Mouse (Mus musculus): Measurements from ENCODE around the gene Umps. TPM values are rescaled to one million over a fixed set of nuclear protein-coding genes. Genes with fewer than 3 reads are reported as not detected.

The Umps gene
- total RNA-seq, 4 experiments from 2014 or later, result 13.0 to 13.5 (median 13.2) TPM

DNA sequence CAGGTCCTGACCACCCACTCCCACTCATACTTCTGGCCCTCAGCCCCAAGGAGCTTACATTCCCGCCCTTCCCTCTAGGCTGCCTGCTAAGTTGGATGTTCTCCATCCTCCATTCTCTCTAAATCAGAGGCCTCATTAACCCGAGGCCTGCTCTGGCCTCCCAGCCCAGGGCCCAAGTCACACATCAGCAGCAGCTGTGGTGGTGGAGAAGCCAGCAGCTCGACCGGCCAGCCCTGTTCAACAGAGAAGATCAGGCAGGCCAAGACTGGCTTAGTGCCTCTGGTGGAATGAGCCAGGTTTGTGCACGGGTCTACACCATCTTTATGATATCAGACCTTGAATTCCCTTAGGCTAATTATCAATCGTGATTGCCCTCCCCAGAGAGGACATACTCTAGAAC is 36.1 kb downstream of the Umps start:
- DNase-seq (ENCODE audit: low spot score in 2 of 2), result no peak

DNA sequence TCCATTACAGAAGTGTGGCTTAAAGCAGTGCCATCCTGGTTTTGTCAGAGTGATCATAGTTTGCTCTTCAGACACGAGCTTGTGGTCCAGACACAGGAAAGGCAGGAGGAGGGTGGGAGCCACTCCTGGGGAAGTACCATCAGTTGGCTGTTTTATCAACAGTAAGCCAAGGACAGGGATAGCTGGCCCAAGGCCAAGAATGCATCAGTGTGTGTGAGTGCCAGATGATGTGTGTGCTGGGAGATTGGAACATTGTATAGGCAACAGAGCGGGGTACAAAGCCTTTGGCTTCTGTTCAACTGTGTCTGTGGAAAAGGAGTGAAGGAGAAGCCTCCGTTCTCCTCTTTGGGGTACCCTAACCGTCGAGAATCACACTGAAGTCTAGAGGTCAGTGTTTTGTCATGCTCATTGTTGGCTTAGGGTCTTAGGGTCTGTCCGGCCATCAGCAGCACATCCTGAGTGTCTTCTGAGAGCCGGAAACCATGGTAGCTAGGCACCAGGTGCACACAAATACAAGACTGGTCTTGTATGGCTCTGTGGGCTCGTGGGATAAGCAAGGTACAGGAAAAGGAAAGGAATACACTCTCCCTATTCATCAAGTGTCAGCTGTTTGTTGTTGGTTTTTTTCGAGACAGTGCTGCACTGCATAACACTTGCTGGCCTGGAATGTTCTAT is 37.9 kb downstream of the Umps start:
- DNase-seq (ENCODE audit: low spot score in 2 of 2), result no peak

DNA sequence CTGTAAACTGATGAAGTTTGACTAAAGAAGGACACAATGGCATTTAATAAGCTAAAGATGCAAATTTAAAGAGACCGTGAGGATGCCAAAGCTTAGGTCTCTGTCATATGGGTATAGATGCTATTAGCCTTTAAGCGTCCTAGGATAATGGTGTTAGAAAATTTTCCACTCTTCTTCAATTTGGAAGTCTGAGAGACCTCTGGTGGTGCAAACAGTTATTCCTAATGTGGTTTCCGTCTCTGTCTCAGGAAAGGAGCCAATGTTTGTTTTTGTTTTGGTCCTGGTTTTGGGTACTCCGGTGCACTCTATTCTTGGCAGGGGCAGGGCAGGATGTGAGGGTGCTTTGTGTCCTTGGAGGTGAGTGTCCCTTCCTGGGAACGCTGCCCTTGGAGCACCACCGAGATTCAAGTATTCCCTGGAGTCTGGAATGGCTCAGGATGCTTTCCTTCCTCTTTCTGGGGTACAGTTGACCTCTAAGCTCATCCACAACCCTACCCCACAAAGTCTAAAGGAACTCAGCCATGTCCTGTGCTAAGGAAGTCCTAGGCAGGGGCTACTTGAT is 39.5 kb downstream of the Umps start:
- no peak for DNase-seq (ENCODE audit: low spot score in 2 of 2)

DNA sequence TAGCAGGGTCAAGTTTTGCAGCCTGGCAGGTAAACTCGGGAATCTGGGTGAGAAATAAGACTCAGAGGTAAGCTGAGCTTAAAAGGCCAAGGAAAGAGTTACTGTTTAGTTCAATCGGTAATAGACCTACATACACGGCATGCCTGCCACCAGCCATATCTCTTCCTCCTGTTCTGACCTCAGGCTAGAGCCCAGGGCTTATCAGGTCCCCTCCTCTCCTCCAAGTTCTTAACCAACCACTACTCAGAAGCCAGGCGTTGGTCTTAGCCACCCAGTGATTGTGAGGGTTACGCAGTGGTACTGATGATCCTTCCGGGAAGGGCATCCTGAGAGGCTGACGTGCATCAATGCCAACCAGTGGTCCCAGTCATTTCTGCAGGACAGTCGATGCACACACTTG is 43.1 kb downstream of the Umps start:
- no peak for DNase-seq (ENCODE audit: low spot score in 2 of 2)

DNA sequence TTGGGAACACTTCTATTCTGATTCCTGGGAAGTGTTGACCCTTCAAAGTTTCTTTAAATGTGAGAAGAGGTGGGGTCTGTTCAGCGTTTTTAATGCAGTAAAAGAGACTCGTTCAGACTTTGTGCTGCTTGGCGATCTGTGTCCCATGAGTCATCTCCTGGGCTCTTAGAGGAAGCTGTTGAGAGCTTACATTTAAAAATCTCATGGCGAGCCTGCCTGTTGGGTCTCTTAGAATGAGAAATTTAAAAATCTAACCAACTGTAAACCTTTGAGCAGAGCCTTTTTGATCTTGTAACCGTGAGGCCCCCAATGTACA is 43.9 kb downstream of the Umps start:
- DNase-seq (ENCODE audit: low spot score in 2 of 2), result no peak

DNA sequence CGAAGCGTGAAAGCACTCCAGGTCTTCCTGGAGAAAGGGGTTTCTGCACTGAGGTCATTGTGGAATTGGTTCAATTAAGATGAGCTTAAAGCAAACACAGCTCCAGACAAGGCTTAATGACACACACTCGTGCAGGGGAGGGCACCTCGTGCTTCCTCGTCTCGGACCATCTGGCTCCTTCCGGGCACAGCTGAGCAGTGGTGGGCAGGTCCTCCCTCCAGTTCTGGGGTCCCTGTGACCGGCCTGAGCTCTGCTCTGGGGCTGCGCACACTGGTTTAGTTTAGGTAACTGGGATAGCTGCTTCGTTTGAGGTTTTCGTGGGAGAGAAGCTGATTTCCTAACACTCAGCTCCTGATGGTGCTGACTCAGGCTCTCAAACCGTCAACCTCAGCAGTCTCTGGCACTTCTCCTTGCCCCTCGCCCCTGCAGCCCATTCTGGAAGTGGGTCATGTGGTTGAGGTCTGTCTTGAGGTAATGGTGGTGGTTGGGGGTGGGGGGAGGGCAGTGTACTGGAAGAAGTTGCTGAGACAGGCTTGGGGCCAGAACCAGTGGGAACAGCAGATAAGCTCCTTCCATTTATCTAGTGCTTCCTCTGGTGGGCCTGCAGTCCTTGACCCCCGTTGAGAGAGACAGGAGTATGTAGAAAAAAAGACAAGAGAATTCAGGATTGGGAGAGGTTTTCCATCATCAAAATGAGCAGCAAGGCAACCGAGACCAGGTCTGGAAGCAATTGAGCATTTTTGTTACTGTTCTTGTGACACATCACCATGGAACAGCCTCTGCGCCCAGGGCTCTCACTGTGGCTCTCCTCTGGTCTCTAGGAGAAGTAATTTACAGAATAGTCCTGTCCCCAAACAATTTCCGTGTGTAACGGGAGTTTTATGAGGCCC is 44.5 kb downstream of the Umps start:
- no peak for DNase-seq (ENCODE audit: low spot score in 2 of 2)

DNA sequence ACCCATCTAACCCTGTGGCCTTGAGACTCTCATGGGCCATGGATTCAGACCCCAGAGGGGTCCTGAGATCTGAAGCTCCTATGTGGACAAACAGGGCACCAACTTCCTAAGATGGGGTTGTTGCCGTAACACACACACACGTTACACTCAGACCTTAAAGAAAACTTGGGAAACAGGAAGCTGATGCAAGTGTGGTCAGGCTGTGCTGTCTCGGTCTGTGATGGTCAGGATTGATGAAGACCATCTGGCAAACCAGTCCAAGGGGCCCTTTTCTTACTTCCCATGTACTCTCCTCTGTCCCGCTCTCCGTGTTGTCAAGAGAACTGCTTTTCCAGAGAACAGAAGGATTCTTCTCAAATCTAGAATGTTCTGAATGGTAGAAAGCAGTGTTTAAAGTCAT is 45.3 kb downstream of the Umps start:
- no peak for DNase-seq (ENCODE audit: low spot score in 2 of 2)

DNA sequence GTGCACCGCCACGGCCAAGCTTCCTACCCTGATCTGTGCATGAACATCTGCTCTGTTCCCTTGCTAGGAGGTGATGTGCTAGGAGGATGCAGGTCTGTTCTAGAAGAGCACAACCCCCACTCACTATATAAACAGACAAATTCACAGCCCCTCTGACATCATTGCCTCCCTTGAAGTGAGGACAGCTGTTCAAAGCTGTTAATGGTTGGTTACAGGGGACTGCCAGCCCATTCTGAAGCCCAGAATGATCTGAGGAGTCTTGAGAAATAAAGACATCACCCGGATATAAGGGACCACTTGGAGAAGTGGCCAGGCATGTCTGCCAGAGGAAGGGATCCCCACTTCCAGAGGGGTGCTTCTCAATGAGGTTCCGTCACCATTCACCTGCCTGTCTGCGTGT is 48.9 kb downstream of the Umps start:
- DNase-seq (ENCODE audit: low spot score in 2 of 2), result no peak

DNA sequence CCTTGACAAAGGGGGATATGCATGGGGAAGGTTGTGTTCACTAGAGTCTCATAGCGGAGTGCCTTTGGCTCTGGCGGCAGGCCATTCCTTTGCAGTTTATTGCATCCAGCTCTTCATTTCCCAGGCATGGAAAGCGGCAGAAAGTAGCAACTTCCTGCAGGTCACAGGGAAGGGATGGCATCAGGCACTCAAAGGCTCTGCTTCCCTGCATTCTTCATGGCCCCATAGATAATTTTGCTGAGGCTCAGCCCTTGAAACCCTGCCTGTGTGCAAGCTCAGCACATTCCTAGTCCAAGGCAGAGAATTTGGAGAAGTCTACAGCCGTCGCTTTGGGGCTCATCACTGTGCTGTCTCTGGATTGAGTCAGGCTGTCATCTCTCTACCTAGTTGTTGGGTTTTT is 49.4 kb downstream of the Umps start:
- DNase-seq (ENCODE audit: low spot score in 2 of 2), result no peak

DNA sequence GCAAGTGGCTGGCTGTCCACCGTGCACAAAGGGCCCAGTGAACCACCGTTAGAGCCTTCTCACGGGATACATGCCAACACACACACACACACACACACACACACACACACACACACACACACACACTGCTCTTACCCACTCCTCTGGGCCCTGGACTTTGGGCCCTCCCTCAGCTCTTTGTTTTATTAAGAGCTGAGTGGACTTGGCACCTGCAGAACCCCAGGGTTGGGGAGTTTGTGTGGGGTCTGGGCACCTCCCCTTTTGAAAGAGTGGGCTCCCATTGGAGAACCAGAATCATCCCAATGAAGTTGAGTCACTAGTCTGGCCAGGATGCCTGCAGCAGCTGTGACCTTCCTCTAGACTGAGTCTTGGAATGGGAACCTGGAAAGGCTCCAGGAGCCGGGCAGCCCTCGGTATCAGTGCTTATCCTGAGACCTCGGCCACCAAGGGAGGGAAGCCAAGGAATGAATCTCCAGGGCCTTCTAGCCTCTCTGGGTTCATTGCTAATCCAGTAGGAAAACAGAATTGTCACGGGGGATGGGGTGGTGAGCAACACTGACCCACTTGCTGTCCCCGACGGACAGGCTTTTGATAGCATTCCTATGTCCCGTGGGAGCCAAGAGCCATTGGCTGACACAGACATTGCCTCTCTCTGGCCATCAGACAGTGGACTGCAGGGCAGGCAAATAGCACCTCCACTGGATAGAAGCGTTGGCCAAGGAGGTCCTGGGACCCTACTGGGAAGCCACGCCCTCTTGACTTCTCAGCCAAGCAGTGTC is 50.2 kb downstream of the Umps start:
- DNase-seq (ENCODE audit: low spot score in 2 of 2), result peak in 1 of 2 experiments; percentile 35

DNA sequence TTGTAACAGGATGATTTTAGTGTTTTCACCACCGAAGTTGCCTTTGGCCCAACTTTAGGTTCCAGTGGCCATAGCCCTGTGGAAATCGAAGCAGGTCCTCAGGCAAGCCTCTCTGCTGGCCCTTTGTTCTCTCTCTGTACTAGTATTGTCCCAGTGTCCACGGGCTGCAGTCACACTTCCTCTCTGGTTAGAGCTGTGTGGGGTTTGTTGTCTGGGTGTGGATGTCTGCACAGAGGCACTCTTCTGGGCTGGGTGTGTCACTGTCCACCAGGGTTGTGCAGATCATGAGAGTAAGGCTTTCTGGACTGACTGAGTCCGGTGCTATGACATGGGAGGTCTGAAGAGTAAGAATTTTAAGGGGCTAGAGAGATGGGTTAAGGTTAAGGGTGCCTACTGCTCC is 51.8 kb downstream of the Umps start:
- DNase-seq (ENCODE audit: low spot score in 2 of 2), result no peak

DNA sequence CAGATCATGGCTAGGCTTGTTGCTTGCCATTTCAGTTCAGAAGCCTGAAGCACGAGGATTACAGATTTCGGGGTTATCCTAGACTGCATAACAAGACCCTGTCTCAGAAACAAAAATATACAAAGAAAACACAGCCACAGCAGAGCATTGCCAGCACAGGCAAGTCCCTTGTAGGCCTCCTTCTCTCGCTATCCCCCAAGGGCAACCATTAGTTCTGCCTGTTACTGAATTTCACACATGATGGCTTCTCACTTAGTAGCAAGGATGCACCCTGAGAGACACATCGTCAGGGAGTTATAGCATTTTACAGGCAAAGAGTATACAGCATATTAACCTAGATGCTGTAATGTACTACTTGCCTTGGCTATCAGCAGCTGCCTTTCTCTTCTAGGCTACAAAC is 58.6 kb downstream of the Umps start:
- no peak for DNase-seq (ENCODE audit: low spot score in 2 of 2)

Other genes starting within 250 kb of the Umps start
- gene Muc13, start 173.0 kb downstream of the Umps start, total RNA-seq (2022), result under 1 TPM in 1 of 4 experiments, not detected in 3; 0.11 TPM
- gene Itgb5, start 137.4 kb downstream of the Umps start, total RNA-seq (2022), result 10 to 100 TPM; 42.5 to 81.2 (median 53.6) TPM